Mouse (Mus musculus) stomach, embryonic 15.5 days (tissue): ENCODE measurements at regions not wholly inside any gene's neighbourhood (a gene's known extent, or its start where the extent isn't known, plus 50 kb on each side); places are given as distances from the start of the nearest gene placed in this dataset.

ENCODE experiments used
- ATAC-seq: fragments of 200-750 bp; cut with Nextera tagmentation; 2 replicates; pipeline ENCODE4 v1.8.0; 2017; ENCODE audit warnings: low read depth, moderate number of reproducible peaks, moderate TSS enrichment; ENCODE audit not compliant: insufficient read depth, low FRiP score
- H3K27ac ChIP-seq: fragments of 300-500 bp; sonication (generic); 2 replicates; pipeline ENCODE4 v1.5.1; 2015; ENCODE audit warnings: mild to moderate bottlenecking, inconsistent platforms
- H3K27me3 ChIP-seq: fragments of 300-500 bp; sonication (generic); replicated peaks from 2 replicates; pipeline ENCODE4 v1.6.1; 2015; ENCODE audit warnings: inconsistent platforms
- H3K36me3 ChIP-seq: fragments of 300-500 bp; sonication (generic); 2 replicates; pipeline ENCODE4 v1.6.1; 2015; ENCODE audit warnings: inconsistent platforms
- H3K4me1 ChIP-seq: fragments of 300-500 bp; sonication (generic); 2 replicates; pipeline ENCODE4 v1.6.1; 2015; ENCODE audit warnings: inconsistent platforms
- H3K4me2 ChIP-seq: fragments of 300-500 bp; sonication (generic); 2 replicates; pipeline ENCODE4 v1.6.1; 2015; ENCODE audit warnings: mild to moderate bottlenecking, inconsistent platforms
- H3K4me3 ChIP-seq: fragments of 300-500 bp; sonication (generic); replicated peaks from 2 replicates; pipeline ENCODE4 v1.5.1; 2015; ENCODE audit warnings: inconsistent platforms
- H3K9ac ChIP-seq: fragments of 300-500 bp; sonication (generic); 2 replicates; pipeline ENCODE4 v1.6.1; 2015; ENCODE audit warnings: inconsistent platforms
- H3K9me3 ChIP-seq: fragments of 300-500 bp; sonication (generic); 2 replicates; pipeline ENCODE4 v1.6.1; 2016; ENCODE audit warnings: inconsistent platforms
- WGBS: fragments of 180-500 bp; shearing (Covaris S2); methylation state at CpG from one replicate; pipeline ENCODE4 v1.1.7; 2015; 5-methylcytosine and 5-hydroxymethylcytosine counted together

GRCm38 (mm10) chr2:138123331-138123730 lies 133.0 kb upstream of the Btbd3 start:
- no peak overlapping the region for H3K4me2 ChIP-seq
- no peaks in the 10 kb centered on the region for H3K36me3 ChIP-seq
- no peak overlapping the region for H3K27ac ChIP-seq
- no peaks in the 10 kb centered on the region for H3K9me3 ChIP-seq
- no peak overlapping the region for H3K4me3 ChIP-seq
- no peaks in the 10 kb centered on the region for H3K27me3 ChIP-seq
- WGBS: 21% methylated on average over 5 of the region's 5 CpGs
- no peak overlapping the region for H3K9ac ChIP-seq
- no peaks in the 10 kb centered on the region for H3K4me1 ChIP-seq
- no peak for ATAC-seq

DNA sequence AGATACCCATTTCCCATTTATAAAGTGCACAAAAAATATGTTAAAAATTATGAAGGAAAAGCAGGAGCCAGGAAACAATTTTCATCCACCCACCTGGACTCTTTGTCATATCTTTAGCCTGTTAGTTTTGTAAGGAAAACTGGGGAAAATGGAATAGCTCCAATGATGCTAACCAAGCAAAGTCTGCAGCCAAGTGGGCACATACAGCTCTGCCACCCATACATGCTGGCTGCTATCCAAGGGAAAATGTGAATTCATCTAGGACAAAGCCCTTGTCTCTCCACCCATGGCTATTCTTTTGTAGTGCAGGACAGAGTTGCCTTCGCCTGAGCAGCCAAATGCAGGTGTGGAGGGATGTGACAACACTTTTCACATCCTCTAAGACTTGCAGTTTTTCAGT lies 135.5 kb upstream of the Btbd3 start:
- WGBS: 75% methylated on average over 1 of the region's 1 CpGs
- no peaks in the 10 kb centered on the region for H3K4me1 ChIP-seq
- no peak for ATAC-seq

GRCm38 (mm10) chr2:138120131-138120530 lies 136.2 kb upstream of the Btbd3 start:
- H3K4me3 ChIP-seq: no peak overlapping the region
- H3K9ac ChIP-seq: no peak overlapping the region
- no peak for ATAC-seq
- H3K9me3 ChIP-seq: no peaks in the 10 kb centered on the region
- H3K4me1 ChIP-seq: no peaks in the 10 kb centered on the region
- WGBS: 63% methylated on average over 2 of the region's 2 CpGs
- H3K27ac ChIP-seq: no peak overlapping the region
- H3K36me3 ChIP-seq: no peaks in the 10 kb centered on the region
- H3K27me3 ChIP-seq: no peaks in the 10 kb centered on the region
- H3K4me2 ChIP-seq: no peak overlapping the region

More for the DNA sequence above, 135.5 kb upstream of the Btbd3 start:
- no peaks in the 10 kb centered on the region for H3K27me3 ChIP-seq
- no peaks in the 10 kb centered on the region for H3K36me3 ChIP-seq
- H3K27ac ChIP-seq: no peak overlapping the region
- no peak overlapping the region for H3K4me3 ChIP-seq
- no peak overlapping the region for H3K4me2 ChIP-seq
- H3K9me3 ChIP-seq: no peaks in the 10 kb centered on the region
- H3K9ac ChIP-seq: no peak overlapping the region

- H3K4me1 ChIP-seq: no peaks in the 10 kb centered on the region
- H3K27ac ChIP-seq: no peak overlapping the region
- H3K36me3 ChIP-seq: no peaks in the 10 kb centered on the region
- H3K9ac ChIP-seq: no peak overlapping the region
- no peak overlapping the region for H3K4me2 ChIP-seq
- peak; percentile 84 for ATAC-seq
- H3K27me3 ChIP-seq: no peaks in the 10 kb centered on the region
- 67% methylated on average over 2 of the region's 2 CpGs for WGBS
- H3K9me3 ChIP-seq: no peaks in the 10 kb centered on the region
- H3K4me3 ChIP-seq: no peak overlapping the region
Measured at GRCm38 (mm10) chr2:138099777-138100176, 156.6 kb upstream of the Btbd3 start.

GRCm38 (mm10) chr2:138085390-138085789 lies 171.0 kb upstream of the Btbd3 start:
- H3K9ac ChIP-seq: no peak overlapping the region
- 54% methylated on average over 6 of the region's 6 CpGs for WGBS
- no peak overlapping the region for H3K4me2 ChIP-seq
- no peak for ATAC-seq
- no peaks in the 10 kb centered on the region for H3K9me3 ChIP-seq
- no peak overlapping the region for H3K27ac ChIP-seq
- H3K36me3 ChIP-seq: no peaks in the 10 kb centered on the region
- H3K27me3 ChIP-seq: no peaks in the 10 kb centered on the region
- no peaks in the 10 kb centered on the region for H3K4me1 ChIP-seq
- H3K4me3 ChIP-seq: no peak overlapping the region

DNA sequence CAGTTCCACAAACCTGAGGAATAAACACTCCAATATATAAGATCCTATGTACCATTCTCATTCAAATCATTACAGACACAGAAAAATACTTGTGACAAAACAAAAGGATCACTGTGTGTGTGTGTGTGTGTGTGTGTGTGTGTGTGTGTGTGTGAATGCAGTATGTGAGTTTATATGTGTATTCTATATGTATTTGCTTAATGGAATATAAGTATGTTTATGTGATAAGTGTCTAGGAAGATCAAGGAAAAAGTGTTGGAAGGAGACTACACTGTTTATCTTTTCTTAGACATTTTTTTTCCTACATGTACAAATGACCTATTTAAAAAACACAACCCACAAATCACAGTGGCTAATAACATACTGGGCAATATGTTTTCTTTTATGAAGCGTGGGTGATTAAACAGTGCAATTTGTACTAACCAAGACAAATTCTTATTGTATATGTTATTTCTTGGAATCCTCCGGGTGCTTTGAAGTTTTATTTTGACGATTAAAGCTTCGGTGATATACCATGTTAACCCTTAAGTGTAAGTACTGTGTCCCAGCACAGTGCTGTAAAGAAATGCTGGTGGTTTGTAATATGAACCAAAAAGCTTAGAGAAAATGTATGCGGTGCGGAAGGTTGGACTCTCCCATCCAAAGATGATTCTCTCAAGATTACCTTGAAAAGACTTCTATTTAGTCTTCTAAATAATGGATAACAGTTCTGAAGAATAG lies 171.6 kb upstream of the Btbd3 start:
- Histone ChIP-seq H3K36me3 (no peaks in the 10 kb centered on the region), H3K9me3 (no peaks in the 10 kb centered on the region), H3K27me3 (no peaks in the 10 kb centered on the region), H3K9ac (no peak overlapping the region), H3K4me3 (no peak overlapping the region), H3K4me1 (no peaks in the 10 kb centered on the region), H3K4me2 (no peak overlapping the region), H3K27ac (no peak overlapping the region)
- 54% methylated on average over 6 of the region's 6 CpGs for WGBS
- no peak for ATAC-seq

- Histone ChIP-seq H3K4me2 (no peak overlapping the region), H3K9ac (no peak overlapping the region), H3K36me3 (no peaks in the 10 kb centered on the region), H3K4me3 (no peak overlapping the region), H3K27ac (no peak overlapping the region), H3K4me1 (no peaks in the 10 kb centered on the region), H3K27me3 (no peaks in the 10 kb centered on the region), H3K9me3 (no peaks in the 10 kb centered on the region)
- ATAC-seq: no peak
- WGBS: 82% methylated on average over 6 of the region's 6 CpGs
Measured at GRCm38 (mm10) chr2:138074020-138074613, 182.2 kb upstream of the Btbd3 start.

- Histone ChIP-seq H3K4me3 (no peak overlapping the region), H3K9me3 (no peaks in the 10 kb centered on the region), H3K36me3 (no peaks in the 10 kb centered on the region), H3K4me1 (no peaks in the 10 kb centered on the region), H3K4me2 (no peak overlapping the region), H3K9ac (no peak overlapping the region), H3K27ac (no peak overlapping the region), H3K27me3 (no peaks in the 10 kb centered on the region)
- 58% methylated on average over 6 of the region's 6 CpGs for WGBS
- no peak for ATAC-seq
Measured at GRCm38 (mm10) chr2:138072165-138072728, 184.1 kb upstream of the Btbd3 start.

DNA sequence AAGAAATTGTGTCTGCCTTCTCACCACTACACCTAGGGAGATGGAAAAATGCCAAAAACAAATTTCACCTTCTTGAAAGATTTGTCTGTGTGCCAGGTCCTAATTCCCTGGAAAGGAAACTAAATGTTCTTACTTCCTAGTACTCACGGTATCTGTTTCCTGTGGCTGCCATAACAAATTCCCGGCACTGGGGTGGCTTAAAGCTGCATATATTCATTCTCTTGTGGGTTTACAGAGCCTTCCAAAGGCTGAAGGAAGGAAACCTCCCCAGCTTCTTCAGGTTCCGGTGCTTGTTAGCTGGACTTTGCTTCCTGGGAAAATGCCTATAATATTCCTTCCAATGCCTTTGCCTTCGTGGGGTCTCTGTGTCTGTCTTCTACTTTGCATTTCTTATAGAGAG lies 203.3 kb upstream of the Btbd3 start:
- ATAC-seq: no peak
- Histone ChIP-seq H3K4me2 (no peak overlapping the region), H3K9me3 (no peaks in the 10 kb centered on the region), H3K27ac (no peak overlapping the region), H3K9ac (no peak overlapping the region), H3K4me3 (no peak overlapping the region), H3K4me1 (no peaks in the 10 kb centered on the region), H3K27me3 (no peaks in the 10 kb centered on the region), H3K36me3 (no peaks in the 10 kb centered on the region)
- WGBS: 65% methylated on average over 4 of the region's 4 CpGs

GRCm38 (mm10) chr2:138048341-138048740 lies 208.0 kb upstream of the Btbd3 start:
- no peak for ATAC-seq

DNA sequence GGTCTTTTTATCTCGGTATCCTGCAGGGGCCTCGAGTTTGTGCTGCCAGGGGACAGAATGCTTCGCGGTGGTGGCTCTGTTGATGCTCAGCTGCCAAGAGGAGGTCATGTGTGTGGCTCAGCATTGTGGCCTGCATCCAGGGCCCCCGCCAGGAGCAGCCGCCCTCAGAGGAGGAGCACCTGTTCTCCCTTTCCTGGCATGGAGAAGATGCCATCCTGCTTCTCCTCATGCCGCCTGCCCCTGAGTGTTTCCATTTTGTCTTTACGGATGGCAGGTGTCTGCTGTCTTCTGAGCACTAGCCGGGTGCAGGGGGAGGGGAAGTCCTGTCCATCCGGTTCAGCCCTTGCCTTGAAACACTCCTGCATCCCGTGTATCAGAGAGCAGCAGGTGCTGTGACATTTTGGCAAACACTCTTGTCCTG lies 208.6 kb upstream of the Btbd3 start:
- Histone ChIP-seq H3K4me3 (no peak overlapping the region), H3K27me3 (no peaks in the 10 kb centered on the region), H3K27ac (no peak overlapping the region), H3K9ac (no peak overlapping the region), H3K9me3 (no peaks in the 10 kb centered on the region), H3K4me2 (no peak overlapping the region), H3K36me3 (no peaks in the 10 kb centered on the region), H3K4me1 (no peaks in the 10 kb centered on the region)
- ATAC-seq: no peak
- WGBS: 41% methylated on average over 11 of the region's 11 CpGs

More at GRCm38 (mm10) chr2:138048341-138048740, 208.0 kb upstream of the Btbd3 start:
- H3K36me3 ChIP-seq: no peaks in the 10 kb centered on the region
- H3K27ac ChIP-seq: no peak overlapping the region
- H3K27me3 ChIP-seq: no peaks in the 10 kb centered on the region
- H3K9ac ChIP-seq: no peak overlapping the region
- 61% methylated on average over 5 of the region's 5 CpGs for WGBS
- no peaks in the 10 kb centered on the region for H3K4me1 ChIP-seq
- no peak overlapping the region for H3K4me3 ChIP-seq
- H3K9me3 ChIP-seq: no peaks in the 10 kb centered on the region
- no peak overlapping the region for H3K4me2 ChIP-seq

DNA sequence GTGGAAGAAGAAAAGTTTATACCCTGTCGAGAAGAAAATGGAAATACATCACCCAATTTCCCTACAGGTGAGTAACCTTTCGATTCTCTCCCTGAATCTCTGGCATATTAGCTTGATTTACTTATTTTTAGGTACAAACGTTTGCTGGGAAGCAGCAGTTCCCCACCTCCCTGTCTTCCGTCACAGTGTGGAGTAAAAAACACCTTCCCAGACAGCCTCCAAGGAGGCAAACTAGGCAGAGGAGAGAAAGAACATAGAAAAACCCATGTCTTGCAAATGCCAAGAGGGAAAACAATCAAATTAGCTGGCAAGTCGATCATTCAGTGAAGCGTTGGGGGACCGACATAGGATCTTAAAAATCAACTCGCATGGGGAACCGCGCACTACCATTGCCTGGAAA lies 209.0 kb upstream of the Btbd3 start:
- no peak overlapping the region for H3K4me3 ChIP-seq
- no peak overlapping the region for H3K4me2 ChIP-seq
- ATAC-seq: no peak
- WGBS: 69% methylated on average over 10 of the region's 10 CpGs
- no peaks in the 10 kb centered on the region for H3K9me3 ChIP-seq
- no peak overlapping the region for H3K9ac ChIP-seq
- no peaks in the 10 kb centered on the region for H3K27me3 ChIP-seq
- no peaks in the 10 kb centered on the region for H3K4me1 ChIP-seq
- H3K27ac ChIP-seq: no peak overlapping the region
- H3K36me3 ChIP-seq: no peaks in the 10 kb centered on the region
